ENCODE assay signal across 9 mouse cellular contexts in genomic region chrX:10484872-10485569, GRCm38 (mm10). TPM values are rescaled to one million over a fixed set of nuclear protein-coding genes. Genes with fewer than 3 reads are reported as not detected.
DNase-seq lines count a peak whose midpoint lies in the region; ATAC-seq and TF ChIP-seq lines count a peak whose summit lies in the region.
"Had no signal": no experiment of that assay in that cellular context is flagged by ENCODE, and none has a peak within 500 bp of the region (broad histone marks: within the 10 kb centered on the region; RNA-seq: fewer than 3 reads in every experiment).

Gene Tspan7 (plus strand): TSS chrX:10485158.

- no peak for TF ChIP-seq CTCF in ES-Bruce4 (IDR thresholded peaks at IDR 0.05; ENCODE audit: low read depth, low read length)
- TF ChIP-seq CTCF in heart, postnatal 0 days (IDR thresholded peaks at IDR 0.05; ENCODE audit: low read depth) = no peak

- TF ChIP-seq EP300 in ES-Bruce4 (IDR thresholded peaks at IDR 0.05; ENCODE audit: insufficient read depth, low read depth, low read length) = no peak
- TF ChIP-seq EP300 in heart, postnatal 0 days (IDR thresholded peaks at IDR 0.05; ENCODE audit: low read depth) = no peak

- peak within 1 kb of the TSS; percentile 23 for H3K9ac ChIP-seq in ES-Bruce4 (ENCODE audit: low read depth, poor library complexity, severe bottlenecking)
- peak within 1 kb of the TSS; percentile 71 for H3K9ac ChIP-seq in forebrain, embryonic 16.5 days (replicated peaks; ENCODE audit: low read depth, low read length)
- peak within 1 kb of the TSS; percentile 66 for H3K9ac ChIP-seq in heart, postnatal 0 days (replicated peaks; ENCODE audit: low read depth, low read length)
- no peak within 1 kb of the TSS for H3K9ac ChIP-seq in liver, embryonic 15.5 days
- peak within 1 kb of the TSS; percentile 48 for H3K9ac ChIP-seq in neural tube, embryonic 12.5 days

- DNase-seq in cerebellum, adult 11-12 months = peak; percentile 77
- peak; percentile 57 for DNase-seq in heart, postnatal 0 days (ENCODE audit: low spot score)
- peak; percentile 58 to 75 for DNase-seq in kidney, postnatal 25 days
- peak; percentile 20 for DNase-seq in thymus, postnatal 0 days (ENCODE audit: low spot score)

- no peaks in the 10 kb centered on the region for H3K27me3 ChIP-seq in ES-Bruce4 (ENCODE audit: control insufficient read depth, insufficient read depth, low read length, poor library complexity, severe bottlenecking)
- no peaks in the 10 kb centered on the region for H3K27me3 ChIP-seq in forebrain, embryonic 16.5 days (replicated peaks; ENCODE audit: control insufficient read depth, insufficient read depth, low read length)
- no peaks in the 10 kb centered on the region for H3K27me3 ChIP-seq in heart, postnatal 0 days (ENCODE audit: control insufficient read depth, insufficient read depth, low read length)
- peaks cover 12% of the 10 kb centered on the region for H3K27me3 ChIP-seq in liver, embryonic 15.5 days
- no peaks in the 10 kb centered on the region for H3K27me3 ChIP-seq in neural tube, embryonic 12.5 days (replicated peaks)

- peak within 1 kb of the TSS; percentile 75 for H3K4me3 ChIP-seq in ES-Bruce4 (ENCODE audit: low read depth, low read length)
- peak within 1 kb of the TSS; percentile 60 for H3K4me3 ChIP-seq in forebrain, embryonic 16.5 days (replicated peaks; ENCODE audit: low read length)
- H3K4me3 ChIP-seq in heart, postnatal 0 days (ENCODE audit: low read depth, low read length) = peak within 1 kb of the TSS; percentile 62
- H3K4me3 ChIP-seq in liver, embryonic 15.5 days (replicated peaks) = peak within 1 kb of the TSS; percentile 45
- H3K4me3 ChIP-seq in neural tube, embryonic 12.5 days = peak within 1 kb of the TSS; percentile 40

- TF ChIP-seq POLR2A in ES-Bruce4 (IDR thresholded peaks at IDR 0.05; ENCODE audit: insufficient read depth, low read length) = no peak

- H3K27ac ChIP-seq in ES-Bruce4 (ENCODE audit: insufficient read depth, low read length) = no peak within 1 kb of the TSS
- H3K27ac ChIP-seq in forebrain, embryonic 16.5 days (ENCODE audit: low read length) = peak within 1 kb of the TSS; percentile 75
- H3K27ac ChIP-seq in heart, postnatal 0 days (ENCODE audit: low read depth) = peak within 1 kb of the TSS; percentile 68
- H3K27ac ChIP-seq in liver, embryonic 15.5 days (replicated peaks) = no peak within 1 kb of the TSS
- 0 out of 2 replicates have a peak within 1 kb of the TSS, but pooled peaks have one; percentile 4 for H3K27ac ChIP-seq in neural tube, embryonic 12.5 days

- no peaks in the 10 kb centered on the region for H3K4me1 ChIP-seq in ES-Bruce4 (ENCODE audit: control insufficient read depth, insufficient read depth, low read length)
- H3K4me1 ChIP-seq in forebrain, embryonic 16.5 days (replicated peaks; ENCODE audit: control insufficient read depth, insufficient read depth, low read length) = 0 out of 2 replicates have a peak, but pooled peaks cover 3% of the 10 kb centered on the region
- no peaks in the 10 kb centered on the region for H3K4me1 ChIP-seq in heart, postnatal 0 days (ENCODE audit: control insufficient read depth, insufficient read depth)
- H3K4me1 ChIP-seq in liver, embryonic 15.5 days (replicated peaks) = no peaks in the 10 kb centered on the region
- no peaks in the 10 kb centered on the region for H3K4me1 ChIP-seq in neural tube, embryonic 12.5 days

- WGBS in forebrain, embryonic 16.5 days = 12% methylated on average over 26 of the region's 41 CpGs
- WGBS in heart, postnatal 0 days = 11% methylated on average over 31 of the region's 41 CpGs
- 7% methylated on average over 38 of the region's 41 CpGs for WGBS in liver, embryonic 15.5 days (ENCODE audit: insufficient replicate concordance)
- WGBS in neural tube, embryonic 12.5 days = 13% methylated on average over 36 of the region's 41 CpGs

- peak; percentile 81 for ATAC-seq in forebrain, embryonic 16.5 days
- ATAC-seq in heart, postnatal 0 days (ENCODE audit: insufficient read depth, low read depth) = peak; percentile 84
- 0 out of 2 replicates have a peak, but pooled peaks have one; percentile 34 for ATAC-seq in liver, embryonic 15.5 days (ENCODE audit: insufficient read depth)
- ATAC-seq in neural tube, embryonic 12.5 days (ENCODE audit: low FRiP score, low read depth) = peak; percentile 86

- H3K9me3 ChIP-seq in ES-Bruce4 (replicated peaks; ENCODE audit: control insufficient read depth, insufficient read depth, low read length, poor library complexity, severe bottlenecking) = no peaks in the 10 kb centered on the region
- no peaks in the 10 kb centered on the region for H3K9me3 ChIP-seq in forebrain, embryonic 16.5 days (ENCODE audit: control insufficient read depth, low read length)
- no peaks in the 10 kb centered on the region for H3K9me3 ChIP-seq in heart, postnatal 0 days (replicated peaks; ENCODE audit: control insufficient read depth, low read length)
- no peaks in the 10 kb centered on the region for H3K9me3 ChIP-seq in liver, embryonic 15.5 days (replicated peaks)
- no peaks in the 10 kb centered on the region for H3K9me3 ChIP-seq in neural tube, embryonic 12.5 days

- no peaks in the 10 kb centered on the region for H3K36me3 ChIP-seq in ES-Bruce4 (ENCODE audit: control insufficient read depth, insufficient read depth, low read length, poor library complexity, severe bottlenecking)
- H3K36me3 ChIP-seq in forebrain, embryonic 16.5 days (ENCODE audit: control insufficient read depth, insufficient read depth) = no peaks in the 10 kb centered on the region
- H3K36me3 ChIP-seq in heart, postnatal 0 days (replicated peaks; ENCODE audit: control insufficient read depth, insufficient read depth, low read length) = no peaks in the 10 kb centered on the region
- no peaks in the 10 kb centered on the region for H3K36me3 ChIP-seq in liver, embryonic 15.5 days (replicated peaks)
- no peaks in the 10 kb centered on the region for H3K36me3 ChIP-seq in neural tube, embryonic 12.5 days

- H3K4me2 ChIP-seq in forebrain, embryonic 16.5 days (ENCODE audit: low read length) = peak within 1 kb of the TSS; percentile 39
- peak within 1 kb of the TSS; percentile 65 for H3K4me2 ChIP-seq in heart, postnatal 0 days (ENCODE audit: low read depth, low read length)
- peak within 1 kb of the TSS; percentile 38 for H3K4me2 ChIP-seq in liver, embryonic 15.5 days
- H3K4me2 ChIP-seq in neural tube, embryonic 12.5 days (replicated peaks) = peak within 1 kb of the TSS; percentile 60

RNA-seq across cellular contexts. Expression of gene Tspan7, which starts in this region (rescaled TPM):
- 36.6 and 36.9 TPM in 2 replicates for polyA plus RNA-seq in ES-Bruce4 (2011; ENCODE audit: insufficient read depth, insufficient read length, low read depth, missing spikeins)
- 310 and 336 TPM in 2 replicates for polyA plus RNA-seq in forebrain, embryonic 16.5 days (2015; fragmentation: Nextera tagmentation; extraction: Ambion mirVana)
- total RNA-seq in heart, postnatal 0 days (2014; rRNA removed; ENCODE audit: low replicate concordance) = 32.7 and 70.8 TPM in 2 replicates
- polyA plus RNA-seq in heart, postnatal 0 days (2015; fragmentation: Nextera tagmentation; extraction: Ambion mirVana) = 90.0 and 91.9 TPM in 2 replicates
- polyA plus RNA-seq in liver, embryonic 15.5 days (2015; fragmentation: Nextera tagmentation; extraction: Ambion mirVana) = 44.1 and 49.1 TPM in 2 replicates
- polyA plus RNA-seq in neural tube, embryonic 12.5 days (2016; fragmentation: Nextera tagmentation; extraction: Ambion mirVana) = 116 and 130 TPM in 2 replicates
- 9.5 and 11.1 TPM in 2 replicates for polyA plus RNA-seq in thymus, postnatal 0 days (2015; fragmentation: Nextera tagmentation; extraction: Ambion mirVana)
- total RNA-seq: MEL had no signal

Comparison
In these comparisons a context has a peak if more than half of its experiments do, and no peak if none do; other contexts are left out.
1. H3K27ac ChIP-seq: peak in forebrain, embryonic 16.5 days (single experiment), heart, postnatal 0 days (single experiment) and neural tube, embryonic 12.5 days (single experiment); none in ES-Bruce4 (single experiment) and liver, embryonic 15.5 days (single experiment).
2. DNase-seq: peak in every context shown above with its lines; median percentile 77 in cerebellum, adult 11-12 months; 66 in kidney, postnatal 25 days; 57 in heart, postnatal 0 days; 20 in thymus, postnatal 0 days.
3. ATAC-seq: peak in every context shown above with its lines; median percentile 86 in neural tube, embryonic 12.5 days; 84 in heart, postnatal 0 days; 81 in forebrain, embryonic 16.5 days; 34 in liver, embryonic 15.5 days.
4. Peak in every context shown above with its lines, with median percentiles within 50 percentile points of each other: H3K4me3 ChIP-seq and H3K4me2 ChIP-seq.